Mouse (Mus musculus) urinary bladder, postnatal 10 days (tissue): ENCODE results near the gene Zfp444.
"Not testable (repeated sequence)": the region's sequence is repeated elsewhere in the genome, so short reads cannot be mapped to it uniquely, and the experiment has no call there.

Source experiments
- DNase-seq: peaks from one replicate; pipeline ENCODE4 v3.0.0; 2022; ENCODE audit warnings: low spot score

Zfp444 gene

DNA sequence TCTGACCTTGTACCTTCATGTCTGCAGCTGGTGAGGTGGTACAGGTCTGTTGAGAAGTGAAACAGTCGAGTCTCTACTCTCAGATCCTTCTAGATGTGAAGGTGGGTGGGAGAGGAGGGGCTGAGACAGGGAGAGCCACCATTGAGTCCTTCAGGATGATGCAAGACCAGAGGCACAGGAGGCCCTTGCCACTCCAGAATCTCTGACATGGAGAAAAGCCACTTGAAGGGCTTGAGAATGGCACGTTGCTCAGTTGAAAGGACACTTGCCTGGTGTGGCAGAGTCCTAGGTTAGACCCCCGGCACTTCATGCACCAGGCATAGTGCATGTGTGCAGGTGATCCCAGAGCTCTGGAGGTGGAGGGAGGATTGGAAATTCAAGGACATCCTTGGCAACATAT lies 10.5 kb upstream of the Zfp444 start:
- DNase-seq = no peak

DNA sequence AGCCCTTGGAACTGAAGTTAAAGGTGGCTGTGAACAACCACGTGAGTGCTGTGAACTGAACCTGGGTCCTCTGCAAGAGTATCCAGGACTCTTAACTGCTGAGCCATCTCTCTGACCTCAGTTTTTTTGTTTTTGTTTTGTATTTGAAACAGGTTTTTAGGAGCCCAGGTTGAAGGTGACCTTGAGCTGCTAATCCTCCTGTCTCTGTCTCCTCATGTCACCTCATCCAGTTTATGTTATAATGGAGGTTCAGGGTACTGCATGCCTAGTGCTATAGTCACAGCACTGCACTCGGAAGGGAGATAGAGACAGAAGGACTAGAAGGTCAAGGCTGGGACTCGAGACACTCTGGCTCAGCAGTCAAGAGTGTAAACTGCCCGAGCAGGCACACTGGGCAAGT lies 9.9 kb upstream of the Zfp444 start:
- no peak for DNase-seq

DNA sequence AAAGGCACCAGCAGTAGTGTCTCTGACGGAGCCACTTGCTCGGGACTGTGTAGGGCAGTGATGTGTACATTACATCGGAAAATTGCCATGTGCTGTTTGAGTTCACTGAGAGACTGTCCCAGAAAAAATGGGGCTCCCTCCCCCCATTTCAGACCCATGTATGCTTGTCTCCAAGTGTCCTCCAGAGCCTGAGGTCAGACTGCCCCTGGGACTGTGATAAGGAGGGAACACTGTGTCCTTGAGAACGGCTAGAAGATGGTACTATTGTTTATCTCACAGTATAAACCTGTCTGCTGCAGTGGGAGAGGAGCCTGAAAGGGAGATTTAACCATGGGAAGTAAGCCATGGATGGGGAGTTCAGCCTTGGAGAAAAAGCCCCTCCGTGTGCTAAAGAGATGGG lies 7.4 kb upstream of the Zfp444 start:
- no peak for DNase-seq

DNA sequence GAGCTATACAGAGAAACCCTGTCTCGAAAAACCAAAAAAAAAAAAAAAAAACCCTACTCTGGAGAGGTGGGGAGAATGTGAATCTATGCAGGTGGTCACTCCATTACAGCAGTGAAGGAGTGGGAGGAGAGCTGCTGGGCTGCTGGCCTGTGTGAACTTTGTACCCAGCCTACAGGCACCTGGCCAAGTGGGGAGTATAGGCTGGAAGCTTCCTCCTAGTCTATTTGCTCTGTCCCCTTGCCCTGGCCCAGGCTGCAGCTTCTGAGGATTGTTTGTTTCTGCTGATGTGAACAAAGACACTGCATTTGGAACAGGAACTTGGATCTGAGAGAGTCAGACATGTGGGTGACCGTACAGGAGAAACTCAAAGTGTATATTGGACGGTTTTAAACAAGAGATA lies 2.6 kb upstream of the Zfp444 start:
- no peak for DNase-seq

DNA sequence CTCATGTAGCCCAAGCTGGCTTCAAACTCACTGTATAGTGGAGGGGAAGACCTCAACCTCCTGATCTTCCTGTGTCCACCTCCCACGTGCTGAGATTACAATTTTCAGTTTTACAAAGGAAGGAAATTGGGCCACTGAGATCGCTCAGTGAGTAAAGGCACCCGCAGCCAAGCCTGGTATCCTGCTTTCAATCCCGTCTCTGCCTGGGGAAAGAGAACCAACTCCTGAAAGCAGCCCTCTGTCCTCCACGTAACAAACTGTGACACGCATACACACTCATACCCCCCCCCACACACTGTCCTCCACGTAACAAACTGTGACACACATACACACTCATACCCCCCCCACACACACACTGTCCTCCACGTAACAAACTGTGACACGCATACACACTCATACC lies 1.6 kb upstream of the Zfp444 start:
- DNase-seq = no peak

DNA sequence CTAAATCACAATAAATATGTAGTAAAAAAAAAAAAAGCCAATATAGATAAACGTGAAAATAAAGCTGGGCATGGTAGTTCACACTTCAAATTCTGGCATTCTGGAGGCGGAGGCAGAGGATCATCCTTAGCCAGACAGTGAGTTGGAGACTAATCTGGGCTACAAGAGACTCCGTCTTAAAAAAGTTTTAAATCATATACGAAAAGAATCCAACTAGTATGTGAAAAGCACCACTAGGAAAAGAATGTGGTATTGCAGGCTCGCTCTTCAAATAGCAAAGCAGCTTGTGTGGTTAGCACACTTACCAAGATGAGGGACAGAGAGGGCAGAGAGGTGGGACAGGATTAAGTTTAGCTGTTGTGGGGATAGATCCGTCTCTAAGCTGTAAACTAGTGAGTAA lies 1.2 kb upstream of the Zfp444 start:
- no peak for DNase-seq

DNA sequence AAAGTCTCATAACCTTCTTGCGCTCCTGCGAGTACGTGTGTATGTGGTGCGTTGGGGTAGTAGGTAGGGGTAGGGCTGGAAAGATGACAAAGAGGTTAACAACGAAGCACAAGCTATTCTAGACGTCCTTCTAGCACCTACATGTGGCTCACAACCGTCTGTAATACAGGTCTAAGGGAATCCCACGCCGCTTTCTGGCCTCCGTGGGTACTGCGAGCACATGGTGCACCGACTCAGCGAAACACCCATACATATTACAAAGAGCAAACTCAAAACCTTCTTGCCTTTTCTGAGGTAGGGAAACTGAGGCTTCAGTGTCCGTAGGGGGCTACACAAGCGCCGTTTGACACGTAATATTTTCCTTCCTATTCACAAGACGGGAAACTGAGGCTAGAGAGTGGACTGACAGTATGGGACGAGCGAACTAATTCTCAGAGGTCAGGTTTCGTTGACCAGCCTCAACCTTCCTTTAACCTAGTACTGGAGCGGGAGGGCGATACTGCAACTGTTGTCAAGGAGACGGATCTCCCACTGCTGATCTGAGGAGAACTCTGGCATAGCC lies 501 bp upstream of the Zfp444 start:
- DNase-seq = no peak

DNA sequence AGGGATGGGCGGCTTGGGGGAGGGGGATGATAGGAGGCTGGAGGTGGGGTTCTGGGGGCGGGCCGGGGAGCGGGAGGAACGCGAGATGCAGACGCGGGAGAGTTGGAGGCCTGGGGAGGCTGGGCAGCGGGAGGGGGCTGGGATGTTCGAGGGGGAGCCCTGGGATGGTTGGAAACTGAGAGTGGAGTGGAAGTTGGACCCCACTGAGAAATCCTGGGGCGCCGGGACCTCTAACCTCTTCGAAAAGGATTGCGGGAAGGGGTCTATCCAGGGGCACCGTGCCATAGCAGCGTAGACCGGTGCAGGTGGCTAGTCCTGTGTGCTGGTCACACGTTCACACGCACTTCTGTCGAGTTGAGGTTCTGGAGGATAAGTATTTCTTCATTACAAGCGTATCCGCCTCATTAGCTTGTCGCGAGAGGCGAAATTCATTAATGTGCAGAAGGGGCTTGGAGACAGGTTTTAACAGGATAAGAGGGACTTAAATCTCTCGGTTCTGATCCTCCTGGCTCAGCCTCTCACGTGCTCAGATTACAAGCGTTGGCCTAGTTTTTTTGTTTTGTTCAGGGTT lies 733 bp downstream of the Zfp444 start:
- peak; percentile 16 for DNase-seq

DNA sequence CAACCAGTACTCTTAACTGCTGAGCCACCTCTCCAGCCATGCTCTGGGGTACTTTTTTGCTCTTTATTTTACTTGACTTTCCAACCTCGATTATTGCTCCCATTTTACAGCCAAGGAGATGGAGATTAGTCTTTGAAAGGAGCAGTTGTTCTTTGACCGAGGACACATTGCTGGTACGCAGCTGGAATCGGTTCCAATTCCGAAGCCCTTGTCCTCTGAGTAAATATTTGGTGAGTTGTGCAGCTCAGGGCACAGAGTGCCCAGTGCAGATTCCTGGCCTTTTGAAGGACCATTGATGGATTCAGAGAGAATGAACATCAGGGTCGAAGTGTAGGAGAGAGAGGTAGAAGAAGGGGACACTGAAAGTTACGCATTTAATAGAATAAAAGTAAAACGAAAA lies 1.8 kb downstream of the Zfp444 start:
- DNase-seq = no peak

DNA sequence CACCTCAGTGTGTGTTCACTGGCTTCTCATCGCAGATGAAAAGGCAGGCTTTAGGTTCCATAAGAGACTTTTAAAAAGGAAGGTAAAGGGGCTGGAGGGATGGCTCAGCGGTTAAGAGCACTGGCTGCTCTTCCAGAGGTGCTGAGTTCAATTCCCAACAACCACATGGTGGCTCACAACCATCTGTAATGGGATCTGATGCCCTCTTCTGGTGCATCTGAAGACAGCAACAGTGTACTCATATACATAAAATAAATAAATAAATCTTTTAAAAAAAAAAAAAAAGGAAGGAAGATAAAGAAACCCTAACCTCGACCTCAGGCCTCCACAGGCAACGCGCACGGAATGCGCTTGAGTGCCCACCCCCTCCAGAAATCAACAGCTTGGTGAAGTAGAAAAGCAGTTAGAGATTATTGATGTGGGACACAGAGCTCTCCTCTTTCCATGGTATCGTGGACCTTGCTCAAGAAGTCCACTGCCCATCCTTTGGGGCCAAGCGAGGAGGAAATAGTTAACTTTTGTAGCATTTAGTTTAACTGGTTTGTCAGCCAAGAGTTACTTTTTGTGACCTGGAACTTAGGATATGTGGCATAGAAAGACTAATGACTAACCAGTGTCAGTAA lies 2.5 kb downstream of the Zfp444 start:
- not testable (repeated sequence) for DNase-seq

DNA sequence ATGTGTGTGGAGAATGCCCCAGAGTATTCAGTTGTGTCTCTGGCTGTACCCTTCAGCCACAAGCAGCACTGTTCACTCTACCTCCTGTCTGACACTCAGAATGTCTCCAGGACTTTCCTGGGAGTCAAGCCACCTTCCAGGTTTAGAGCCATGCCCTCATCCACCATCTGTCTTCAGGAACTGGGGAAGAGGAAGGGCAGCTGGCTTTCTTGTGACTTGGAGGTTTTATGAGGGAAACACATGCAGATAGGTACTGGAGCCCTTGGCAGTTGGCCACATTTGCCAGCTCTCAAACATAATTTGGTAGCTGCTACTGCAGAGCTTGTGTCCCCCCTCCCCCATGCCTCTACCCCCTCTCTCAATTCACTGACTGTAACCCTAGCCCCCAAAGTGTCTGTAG lies 7.0 kb downstream of the Zfp444 start:
- no peak for DNase-seq

DNA sequence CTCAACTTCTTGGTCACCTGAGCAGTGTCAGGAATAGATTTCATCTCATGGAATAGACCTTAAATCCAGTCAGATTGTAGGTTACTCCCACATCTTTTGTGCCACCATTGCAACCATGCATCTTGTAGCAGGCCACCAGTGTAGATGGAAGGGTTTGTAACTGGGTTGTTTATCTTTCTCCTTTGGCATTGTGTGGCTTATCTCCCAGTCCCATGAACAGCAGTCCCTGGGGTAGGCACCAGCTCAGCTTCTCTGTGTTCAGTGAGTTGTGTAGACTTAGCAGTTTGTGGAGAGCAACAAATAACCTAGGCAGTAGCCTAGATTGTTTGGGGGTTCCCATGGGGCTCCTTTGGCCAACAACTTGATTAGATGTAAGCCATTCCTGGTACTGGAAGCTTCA lies 10.9 kb downstream of the Zfp444 start:
- no peak for DNase-seq

DNA sequence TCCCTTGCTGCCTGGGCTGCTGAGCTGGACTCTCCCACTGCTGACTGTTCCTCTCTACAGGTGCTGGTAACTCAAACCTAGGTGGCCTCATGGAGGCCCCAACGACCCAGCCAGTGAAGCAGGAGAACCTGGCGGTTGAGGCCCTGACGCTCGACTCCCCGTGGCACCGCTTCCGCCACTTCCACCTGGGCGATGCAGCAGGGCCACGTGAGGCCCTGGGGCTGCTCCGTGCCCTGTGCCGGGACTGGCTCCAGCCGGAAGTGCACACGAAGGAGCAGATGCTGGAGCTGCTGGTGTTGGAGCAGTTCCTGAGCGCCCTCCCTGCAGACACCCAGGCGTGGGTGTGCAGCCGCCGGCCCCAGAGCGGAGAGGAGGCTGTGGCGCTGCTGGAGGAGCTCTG lies 11.8 kb downstream of the Zfp444 start:
- no peak for DNase-seq

DNA sequence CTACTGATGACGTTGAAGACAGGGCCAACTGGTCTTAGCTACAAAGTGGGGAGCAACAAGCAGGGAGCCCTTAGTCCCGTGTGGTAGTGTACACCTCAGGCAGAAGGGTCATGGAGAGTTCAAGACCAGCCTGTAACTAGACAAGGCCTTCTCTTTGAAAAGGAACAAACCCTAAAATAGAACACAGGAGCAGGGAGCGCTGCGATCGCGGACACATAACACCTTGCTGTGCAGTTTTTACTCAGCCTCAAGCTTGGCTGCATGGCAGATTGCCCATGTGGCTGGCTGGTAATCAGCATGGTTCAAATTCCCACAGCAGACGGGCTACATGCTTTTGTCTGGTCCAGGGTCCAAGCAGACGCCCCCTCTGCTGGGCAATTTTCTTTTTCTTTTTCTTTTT lies 12.5 kb downstream of the Zfp444 start:
- DNase-seq = no peak

DNA sequence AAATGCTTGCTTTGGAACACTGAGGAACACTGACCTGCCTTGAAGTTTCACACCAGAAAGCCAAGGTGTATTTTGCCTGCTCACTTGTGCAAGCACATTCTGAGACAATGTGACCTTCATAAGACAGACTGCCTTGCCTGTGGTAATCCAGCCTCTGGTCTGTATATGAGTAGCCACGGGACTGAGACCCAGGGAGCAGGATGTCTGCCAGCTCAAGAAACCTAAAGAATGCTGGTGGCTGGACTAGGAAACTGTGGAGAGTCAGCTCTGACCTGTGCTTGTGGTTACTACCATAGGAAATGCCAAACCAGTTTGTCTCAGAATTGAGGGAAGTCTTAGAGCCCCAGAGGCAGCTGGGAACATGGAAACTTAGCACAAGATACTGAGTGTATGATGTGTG lies 13.4 kb downstream of the Zfp444 start:
- no peak for DNase-seq

DNA sequence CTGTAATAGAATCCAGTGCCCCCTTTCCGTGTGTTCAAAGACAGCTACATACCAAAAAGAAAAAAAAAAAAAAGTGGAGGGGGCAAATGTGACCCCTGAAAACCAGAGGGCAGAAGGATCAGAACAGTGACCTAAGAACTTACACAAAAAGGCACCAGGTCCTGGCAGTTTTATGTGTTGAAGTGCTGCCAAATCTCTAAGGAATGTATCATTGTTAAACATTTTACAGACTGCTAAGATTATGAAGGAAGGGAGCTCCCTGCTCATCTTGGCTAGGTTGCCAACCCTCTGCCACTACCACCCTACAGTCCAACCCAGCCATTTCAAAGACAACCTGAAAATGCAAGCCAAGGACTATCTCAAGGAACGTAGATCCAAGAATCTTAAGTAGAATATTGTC lies 14.2 kb downstream of the Zfp444 start:
- DNase-seq = no peak

DNA sequence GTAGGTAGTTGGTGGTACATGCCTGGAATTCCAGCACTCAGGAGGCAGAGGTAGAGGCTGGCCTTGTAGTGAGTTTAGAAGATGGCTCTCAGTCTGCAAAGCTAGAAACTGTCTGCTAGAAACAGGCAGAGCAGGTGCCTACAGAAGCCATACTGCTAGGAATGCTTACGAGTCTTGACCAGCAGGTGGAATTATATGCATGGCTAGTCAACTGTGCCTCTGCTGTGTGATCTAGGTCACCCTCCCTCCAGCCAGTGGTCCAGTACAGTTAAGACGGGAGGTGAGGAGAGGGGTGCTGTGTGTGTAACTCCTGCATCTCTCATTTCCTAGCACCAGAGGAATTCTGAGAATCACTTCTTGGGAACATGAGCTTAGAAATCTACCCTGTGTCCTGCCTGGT lies 14.7 kb downstream of the Zfp444 start:
- DNase-seq = no peak

DNA sequence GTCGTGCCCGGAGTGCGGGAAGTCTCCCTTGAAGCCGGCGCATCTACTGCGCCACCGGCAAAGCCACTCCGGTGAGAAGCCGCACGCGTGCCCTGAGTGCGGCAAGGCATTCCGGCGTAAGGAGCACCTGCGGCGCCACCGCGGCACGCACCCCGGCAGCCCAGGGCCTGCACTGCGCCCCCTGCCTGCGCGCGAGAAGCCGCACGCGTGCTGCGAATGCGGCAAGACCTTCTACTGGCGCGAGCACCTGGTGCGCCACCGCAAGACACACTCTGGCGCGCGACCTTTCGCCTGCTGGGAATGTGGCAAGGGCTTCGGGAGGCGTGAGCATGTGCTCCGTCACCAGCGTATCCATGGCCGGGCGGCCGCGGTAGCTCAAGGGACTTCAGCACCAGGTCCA lies 17.5 kb downstream of the Zfp444 start:
- no peak for DNase-seq

DNA sequence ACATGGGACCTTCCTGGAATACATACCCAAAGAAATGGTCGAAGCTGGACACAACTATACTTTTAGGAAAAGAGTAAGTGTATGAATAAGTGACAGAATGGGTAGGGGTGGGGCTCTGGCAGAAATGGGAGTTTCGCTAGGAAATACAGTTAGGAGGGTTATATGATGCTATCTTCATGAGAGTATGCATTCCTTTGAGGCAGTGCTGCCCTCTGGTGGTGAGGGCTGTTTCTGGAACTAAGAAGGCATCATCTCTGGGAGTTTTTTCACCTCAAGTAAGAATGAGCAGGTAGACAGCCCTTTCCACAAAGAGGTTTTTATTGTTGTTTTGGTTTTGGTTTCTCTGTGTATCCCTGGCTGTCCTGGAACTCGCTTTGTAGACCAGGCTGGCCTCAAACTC lies 19.4 kb downstream of the Zfp444 start:
- peak; percentile 28 for DNase-seq

DNA sequence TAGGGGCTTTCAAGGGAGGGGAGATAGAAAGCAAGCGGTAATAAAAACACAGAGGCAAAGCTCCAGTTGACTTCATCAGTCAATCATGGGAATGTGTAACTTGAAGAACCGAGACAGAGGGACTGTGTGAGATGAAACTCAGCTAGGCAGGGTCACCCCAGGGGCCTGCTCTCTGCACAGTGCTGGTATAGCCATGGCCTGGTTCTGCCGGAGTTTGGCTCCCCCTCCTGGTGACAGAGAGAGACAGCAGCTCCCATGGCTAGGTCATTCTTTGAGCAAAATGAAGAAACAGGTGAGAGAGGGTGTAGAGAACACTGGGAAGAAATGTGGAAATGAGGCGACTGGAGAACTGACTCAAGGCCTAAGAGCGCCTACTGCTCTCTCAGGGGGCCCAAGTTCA lies 22.1 kb downstream of the Zfp444 start:
- DNase-seq = no peak

DNA sequence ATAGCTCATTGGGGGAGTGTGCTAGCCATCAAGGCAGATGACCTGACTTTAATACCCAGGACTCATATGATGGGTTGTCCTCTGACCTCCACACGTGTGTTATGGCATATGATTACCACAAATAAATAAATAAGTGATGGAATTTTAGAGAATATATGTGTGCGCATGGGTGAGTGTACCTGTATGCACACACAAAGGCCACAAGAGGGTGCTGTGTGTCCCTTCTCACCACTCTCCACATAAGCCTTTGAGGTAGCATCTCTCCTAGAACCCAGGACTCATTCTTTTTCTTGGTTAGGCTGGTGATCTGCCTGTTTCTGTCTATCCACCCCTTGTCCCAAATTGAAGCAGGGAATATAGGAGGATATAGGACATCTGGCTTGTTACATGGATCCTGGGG lies 23.8 kb downstream of the Zfp444 start:
- DNase-seq = no peak

DNA sequence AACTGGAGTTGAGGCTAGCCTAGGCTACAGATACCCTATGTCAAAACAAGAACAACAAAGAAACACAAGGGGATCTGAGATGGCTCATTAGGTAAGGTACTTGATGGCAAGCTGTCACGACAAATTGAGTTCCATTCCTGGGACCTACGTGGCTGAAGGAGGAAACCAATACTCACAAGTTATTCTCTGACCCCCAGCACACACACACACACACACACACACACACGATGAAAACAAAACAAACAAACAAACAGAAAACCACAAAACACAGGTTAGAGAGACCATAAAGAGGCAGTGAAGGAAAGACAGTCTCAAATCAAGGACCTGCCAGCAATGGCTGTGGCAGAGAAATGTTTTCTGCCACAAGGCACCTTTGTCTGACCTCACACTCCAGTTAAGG lies 24.8 kb downstream of the Zfp444 start, which contains the start of gene Galp:
TSS of gene Galp (plus strand) at position 301 of the 400 bp plus-strand sequence.
- DNase-seq = no peak

DNA sequence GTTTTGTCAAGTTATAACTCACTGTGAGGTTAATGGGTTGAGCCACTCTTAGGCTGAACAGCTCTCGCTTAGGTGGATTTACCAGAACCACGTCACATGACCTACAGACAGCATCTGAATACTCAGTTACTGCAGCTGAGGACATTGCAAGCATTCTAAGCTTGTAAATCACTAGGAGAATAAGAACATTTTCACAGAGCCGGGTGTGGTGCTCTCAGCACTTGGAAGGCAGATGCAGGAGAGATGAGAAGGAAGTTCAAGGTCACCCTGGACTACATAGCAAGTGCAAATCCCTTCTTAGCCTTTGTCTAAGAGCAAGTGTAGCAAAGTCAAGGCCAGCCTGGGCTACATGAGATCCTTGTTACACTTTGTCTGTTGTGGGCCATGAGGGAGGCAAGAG lies 32.2 kb downstream of the Zfp444 start:
- no peak for DNase-seq

DNA sequence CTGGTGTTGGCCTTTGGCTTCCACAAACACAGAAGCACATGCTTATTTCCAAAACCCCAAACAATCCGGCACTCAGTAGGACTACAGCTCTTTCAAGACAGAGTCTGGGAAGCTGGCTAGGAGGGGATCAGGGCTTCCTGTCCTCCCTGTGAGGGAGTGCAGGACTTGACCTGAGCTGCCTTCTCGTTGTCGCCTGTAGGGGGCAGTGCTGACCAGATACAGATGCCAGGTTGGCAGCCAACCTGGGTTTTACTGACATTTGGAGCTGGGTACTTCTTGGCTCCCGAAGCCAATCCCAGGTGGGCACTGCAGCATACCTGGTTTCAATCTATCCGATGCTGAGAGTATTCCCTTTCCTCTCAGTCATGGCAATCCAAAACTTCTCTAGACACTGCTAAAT lies 41.1 kb downstream of the Zfp444 start:
- DNase-seq = no peak
